Mouse (Mus musculus): Measurements from ENCODE around the gene Zfp622. TPM values are rescaled to one million over a fixed set of nuclear protein-coding genes. Genes with fewer than 3 reads are reported as not detected.
"Not testable (repeated sequence)": the region's sequence is repeated elsewhere in the genome, so short reads cannot be mapped to it uniquely, and the experiment has no call there.

Gene Zfp622
- total and polyA plus RNA-seq, 2 experiments from 2014 or later = 32.6 to 33.2 TPM

- WGBS = 58% methylated on average over 8 of the region's 8 CpGs
- no peak overlapping the region for H3K4me3 ChIP-seq (ENCODE audit: low read length)
- ATAC-seq (peak; percentile 60; the same call in 1 of the 2 replicates), DNase-seq (ENCODE audit: low spot score) (peak; percentile 87)
- H3K4me1 ChIP-seq (ENCODE audit: insufficient read depth, low read length) = no peaks in the 10 kb centered on the region
- no peak overlapping the region for H3K9ac ChIP-seq (replicated peaks; ENCODE audit: low read length)
- TF ChIP-seq CTCF (IDR thresholded peaks at IDR 0.05; ENCODE audit: low read depth) = peak; percentile 75
- H3K27me3 ChIP-seq (ENCODE audit: insufficient read depth, low read length) = no peaks in the 10 kb centered on the region
- no peaks in the 10 kb centered on the region for H3K9me3 ChIP-seq (ENCODE audit: low read length)
- peaks cover 4% of the 10 kb centered on the region for H3K36me3 ChIP-seq (ENCODE audit: insufficient read depth, low read length)
- no peak overlapping the region for H3K27ac ChIP-seq
- H3K4me2 ChIP-seq (ENCODE audit: low read depth, low read length) = no peak overlapping the region
Observed at GRCm38 (mm10) chr15:25992992-25993727, 9.0 kb downstream of the Zfp622 start.

DNA sequence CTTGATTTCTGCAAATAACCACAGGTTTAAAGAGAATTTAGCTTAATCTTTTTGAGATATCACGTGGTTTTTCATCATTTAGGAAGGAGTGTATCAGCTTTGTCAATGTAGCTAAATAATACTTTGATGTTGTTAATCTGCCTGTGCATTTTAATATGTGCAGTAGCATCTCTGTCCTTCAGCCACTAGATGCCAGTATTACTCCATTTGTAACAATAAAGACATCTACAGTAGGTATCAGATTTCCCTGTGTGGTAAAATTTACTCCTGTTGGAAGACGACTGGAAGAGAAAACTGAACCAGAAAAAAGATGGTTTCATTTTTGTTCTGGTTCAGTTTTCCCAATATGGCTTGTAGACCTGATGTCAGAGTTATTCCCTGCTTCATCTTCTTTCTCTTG is 11.4 kb downstream of the Zfp622 start:
- Histone ChIP-seq H3K36me3 (ENCODE audit: insufficient read depth, low read length) (peaks cover 4% of the 10 kb centered on the region), H3K4me2 (ENCODE audit: low read depth, low read length) (no peak overlapping the region), H3K4me3 (ENCODE audit: low read length) (no peak overlapping the region), H3K4me1 (ENCODE audit: insufficient read depth, low read length) (no peaks in the 10 kb centered on the region), H3K9ac (replicated peaks; ENCODE audit: low read length) (no peak overlapping the region), H3K27me3 (ENCODE audit: insufficient read depth, low read length) (no peaks in the 10 kb centered on the region), H3K27ac (no peak overlapping the region), H3K9me3 (ENCODE audit: low read length) (no peaks in the 10 kb centered on the region)
- peak; percentile 87 for DNase-seq (ENCODE audit: low spot score)
- ATAC-seq = no peak
- peak; percentile 85 for TF ChIP-seq CTCF (IDR thresholded peaks at IDR 0.05; ENCODE audit: low read depth)
- 39% methylated on average over 2 of the region's 2 CpGs for WGBS

GRCm38 (mm10) chr15:25999545-25999944 is 15.4 kb downstream of the Zfp622 start:
- not testable (repeated sequence) for DNase-seq (ENCODE audit: low spot score); H3K9ac ChIP-seq (replicated peaks; ENCODE audit: low read length); H3K27me3 ChIP-seq (ENCODE audit: insufficient read depth, low read length); H3K9me3 ChIP-seq (ENCODE audit: low read length); H3K36me3 ChIP-seq (ENCODE audit: insufficient read depth, low read length); H3K4me2 ChIP-seq (ENCODE audit: low read depth, low read length); ATAC-seq; H3K27ac ChIP-seq; H3K4me3 ChIP-seq (ENCODE audit: low read length); H3K4me1 ChIP-seq (ENCODE audit: insufficient read depth, low read length)
- 30% methylated on average over 5 of the region's 5 CpGs for WGBS

- ATAC-seq = no peak
- 81% methylated on average over 3 of the region's 3 CpGs for WGBS
- no peak overlapping the region for H3K9ac ChIP-seq (replicated peaks; ENCODE audit: low read length)
- H3K4me1 ChIP-seq (ENCODE audit: insufficient read depth, low read length) = no peaks in the 10 kb centered on the region
- no peak for DNase-seq (ENCODE audit: low spot score)
- H3K4me3 ChIP-seq (ENCODE audit: low read length) = no peak overlapping the region
- no peak overlapping the region for H3K4me2 ChIP-seq (ENCODE audit: low read depth, low read length)
- no peaks in the 10 kb centered on the region for H3K27me3 ChIP-seq (ENCODE audit: insufficient read depth, low read length)
- H3K9me3 ChIP-seq (ENCODE audit: low read length) = no peaks in the 10 kb centered on the region
- TF ChIP-seq CTCF (IDR thresholded peaks at IDR 0.05; ENCODE audit: low read depth) = no peak
- no peak overlapping the region for H3K27ac ChIP-seq
- H3K36me3 ChIP-seq (ENCODE audit: insufficient read depth, low read length) = no peaks in the 10 kb centered on the region
Observed at GRCm38 (mm10) chr15:26008621-26009020, 24.5 kb downstream of the Zfp622 start.

GRCm38 (mm10) chr15:26012891-26013290 is 28.7 kb downstream of the Zfp622 start:
- no peak for DNase-seq (ENCODE audit: low spot score)
- Histone ChIP-seq H3K4me1 (ENCODE audit: insufficient read depth, low read length) (no peaks in the 10 kb centered on the region), H3K27me3 (ENCODE audit: insufficient read depth, low read length) (no peaks in the 10 kb centered on the region), H3K4me2 (ENCODE audit: low read depth, low read length) (no peak overlapping the region), H3K9ac (replicated peaks; ENCODE audit: low read length) (no peak overlapping the region), H3K36me3 (ENCODE audit: insufficient read depth, low read length) (no peaks in the 10 kb centered on the region), H3K4me3 (ENCODE audit: low read length) (no peak overlapping the region), H3K27ac (no peak overlapping the region), H3K9me3 (ENCODE audit: low read length) (no peaks in the 10 kb centered on the region)
- TF ChIP-seq CTCF (IDR thresholded peaks at IDR 0.05; ENCODE audit: low read depth) = no peak
- ATAC-seq = no peak
- WGBS = 66% methylated on average over 4 of the region's 4 CpGs

GRCm38 (mm10) chr15:26015979-26016665 is 32.0 kb downstream of the Zfp622 start:
- H3K4me3 ChIP-seq (ENCODE audit: low read length) = no peak overlapping the region
- no peaks in the 10 kb centered on the region for H3K4me1 ChIP-seq (ENCODE audit: insufficient read depth, low read length)
- no peak overlapping the region for H3K4me2 ChIP-seq (ENCODE audit: low read depth, low read length)
- no peak overlapping the region for H3K9ac ChIP-seq (replicated peaks; ENCODE audit: low read length)
- no peak overlapping the region for H3K27ac ChIP-seq
- no peaks in the 10 kb centered on the region for H3K9me3 ChIP-seq (ENCODE audit: low read length)
- no peak for ATAC-seq
- TF ChIP-seq CTCF (IDR thresholded peaks at IDR 0.05; ENCODE audit: low read depth) = no peak
- WGBS = 37% methylated on average over 14 of the region's 14 CpGs
- no peaks in the 10 kb centered on the region for H3K36me3 ChIP-seq (ENCODE audit: insufficient read depth, low read length)
- DNase-seq (ENCODE audit: low spot score) = no peak
- no peaks in the 10 kb centered on the region for H3K27me3 ChIP-seq (ENCODE audit: insufficient read depth, low read length)

DNA sequence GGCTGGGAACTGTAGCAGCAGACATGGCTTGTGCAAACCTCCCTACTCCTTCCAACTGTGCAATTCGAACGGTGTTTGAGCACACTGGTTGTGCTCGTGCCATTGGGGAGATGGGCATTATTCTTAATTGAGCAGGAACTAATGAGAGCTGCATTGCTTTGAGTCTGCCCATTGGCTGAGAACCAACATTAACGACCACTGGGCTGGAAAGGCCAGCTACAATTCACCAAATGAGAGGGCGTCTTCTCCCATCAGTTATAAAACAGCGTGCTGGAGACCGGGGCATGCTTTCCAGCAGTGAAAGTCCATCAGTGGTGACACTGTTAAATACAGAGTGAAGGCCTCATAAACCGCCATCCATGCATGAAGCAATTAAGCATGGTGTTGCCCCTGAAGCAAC is 37.6 kb downstream of the Zfp622 start:
- ATAC-seq = peak; percentile 71
- WGBS = 30% methylated on average over 8 of the region's 8 CpGs
- Histone ChIP-seq H3K27me3 (ENCODE audit: insufficient read depth, low read length) (no peaks in the 10 kb centered on the region), H3K4me3 (ENCODE audit: low read length) (no peak overlapping the region), H3K36me3 (ENCODE audit: insufficient read depth, low read length) (no peaks in the 10 kb centered on the region), H3K4me2 (ENCODE audit: low read depth, low read length) (no peak overlapping the region), H3K9ac (replicated peaks; ENCODE audit: low read length) (no peak overlapping the region), H3K4me1 (ENCODE audit: insufficient read depth, low read length) (no peaks in the 10 kb centered on the region), H3K27ac (no peak overlapping the region), H3K9me3 (ENCODE audit: low read length) (no peaks in the 10 kb centered on the region)
- no peak for TF ChIP-seq CTCF (IDR thresholded peaks at IDR 0.05; ENCODE audit: low read depth)
- peak; percentile 44 for DNase-seq (ENCODE audit: low spot score)

Measured in hindbrain, postnatal 0 days (tissue).